ENCODE assay signal across 28 mouse cellular contexts in the genomic region with DNA sequence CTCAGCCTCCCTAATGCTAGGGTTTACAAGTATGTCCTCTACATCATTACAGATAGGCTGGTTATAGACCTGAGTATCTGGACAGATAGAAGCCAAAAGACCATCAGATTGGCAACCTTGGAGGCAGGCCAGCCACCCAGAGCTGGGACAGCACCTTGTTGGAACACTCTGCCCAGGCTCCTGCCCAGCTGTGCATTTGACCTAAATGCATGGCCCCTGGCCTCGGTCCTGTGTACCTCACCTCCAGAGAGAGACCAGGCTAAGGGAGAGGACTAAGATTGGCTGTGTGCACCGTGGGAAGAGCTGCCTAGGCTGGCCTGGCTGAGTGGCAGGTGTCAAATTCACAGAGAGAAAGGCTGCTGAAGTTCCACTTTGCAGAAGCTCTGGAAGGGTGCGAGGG. TPM values are rescaled to one million over a fixed set of nuclear protein-coding genes. Genes with fewer than 3 reads are reported as not detected.
A peak's percentile ranks its signal among the peaks of the same experiment; 100 is the strongest.
DNase-seq lines count a peak whose midpoint lies in the region; ATAC-seq and TF ChIP-seq lines count a peak whose summit lies in the region.
"Had no signal": no experiment of that assay in that cellular context is flagged by ENCODE, and none has a peak within 500 bp of the region (broad histone marks: within the 10 kb centered on the region; RNA-seq: fewer than 3 reads in every experiment).

No protein-coding gene starts in this region.

- intact Hi-C loops in gastrocnemius, adult 2 months (cut with DNase I): no loop called here

- no peaks in the 10 kb centered on the region for H3K36me3 ChIP-seq in liver, postnatal 0 days (replicated peaks; ENCODE audit: insufficient read depth, low read length)
- no peaks in the 10 kb centered on the region for H3K36me3 ChIP-seq in liver, embryonic 12.5 days
- H3K36me3 ChIP-seq in kidney, adult 2 months (ENCODE audit: control insufficient read depth, insufficient read depth, low read length): no peaks in the 10 kb centered on the region
- H3K36me3 ChIP-seq in kidney, postnatal 0 days (ENCODE audit: insufficient read depth, low read length): no peaks in the 10 kb centered on the region
- H3K36me3 ChIP-seq: embryonic facial prominence, embryonic 10.5 days; embryonic facial prominence, embryonic 15.5 days; heart, embryonic 12.5 days; liver, embryonic 15.5 days; lung, embryonic 15.5 days; stomach, embryonic 15.5 days had no signal

- 40% methylated on average over 3 of the region's 3 CpGs for WGBS in liver, postnatal 0 days (ENCODE audit: insufficient replicate concordance)
- WGBS in liver, embryonic 12.5 days (ENCODE audit: insufficient replicate concordance): 42% methylated on average over 3 of the region's 3 CpGs
- 29% methylated on average over 3 of the region's 3 CpGs for WGBS in kidney, adult 2 months
- 35% methylated on average over 3 of the region's 3 CpGs for WGBS in kidney, postnatal 0 days

- no peak for TF ChIP-seq EP300 in liver, postnatal 0 days (IDR thresholded peaks at IDR 0.05; ENCODE audit: low read depth)

- no peak overlapping the region for H3K9ac ChIP-seq in liver, postnatal 0 days (replicated peaks)
- H3K9ac ChIP-seq in liver, embryonic 12.5 days: no peak overlapping the region
- no peak overlapping the region for H3K9ac ChIP-seq in kidney, postnatal 0 days (ENCODE audit: low read depth, low read length)
- H3K9ac ChIP-seq: embryonic facial prominence, embryonic 15.5 days; heart, embryonic 12.5 days; hindbrain, embryonic 14.5 days; liver, embryonic 15.5 days; lung, embryonic 15.5 days; stomach, embryonic 15.5 days had no signal

- ATAC-seq in liver, postnatal 0 days: no peak
- ATAC-seq in liver, embryonic 12.5 days: no peak
- no peak for ATAC-seq in kidney, postnatal 0 days (replicated peaks; ENCODE audit: low FRiP score, low read depth)
- ATAC-seq: forebrain, embryonic 14.5 days; inflammation-experienced regulatory T-cells, adult 6 months had no signal

- H3K4me2 ChIP-seq in liver, postnatal 0 days (ENCODE audit: low read depth, low read length): no peak overlapping the region
- no peak overlapping the region for H3K4me2 ChIP-seq in liver, embryonic 12.5 days
- no peak overlapping the region for H3K4me2 ChIP-seq in kidney, postnatal 0 days (ENCODE audit: low read length)
- H3K4me2 ChIP-seq: embryonic facial prominence, embryonic 15.5 days; heart, embryonic 12.5 days; hindbrain, embryonic 14.5 days; liver, embryonic 15.5 days; lung, embryonic 15.5 days; stomach, embryonic 15.5 days had no signal

- H3K4me3 ChIP-seq in gastrocnemius, adult 2 months: no peak overlapping the region
- no peak overlapping the region for H3K4me3 ChIP-seq in liver, postnatal 0 days (ENCODE audit: low read depth, low read length)
- no peak overlapping the region for H3K4me3 ChIP-seq in liver, embryonic 12.5 days
- H3K4me3 ChIP-seq in kidney, adult 2 months (ENCODE audit: insufficient read depth, low read depth, low read length): no peak overlapping the region
- H3K4me3 ChIP-seq in kidney, postnatal 0 days (replicated peaks; ENCODE audit: low read depth, low read length): no peak overlapping the region
- H3K4me3 ChIP-seq: embryonic facial prominence, embryonic 10.5 days; embryonic facial prominence, embryonic 15.5 days; heart, adult 2 months; heart, embryonic 12.5 days; liver, embryonic 15.5 days; lung, embryonic 15.5 days; stomach, embryonic 15.5 days had no signal

- H3K4me1 ChIP-seq in liver, postnatal 0 days (ENCODE audit: insufficient read depth): peaks cover 45% of the 10 kb centered on the region
- H3K4me1 ChIP-seq in liver, embryonic 12.5 days: peaks cover 45% of the 10 kb centered on the region
- H3K4me1 ChIP-seq in kidney, adult 2 months (ENCODE audit: control insufficient read depth, insufficient read depth, low read length): peaks cover 75% of the 10 kb centered on the region
- peaks cover 50% of the 10 kb centered on the region for H3K4me1 ChIP-seq in kidney, postnatal 0 days (replicated peaks; ENCODE audit: insufficient read depth, low read length)

- H3K9me3 ChIP-seq in liver, postnatal 0 days (ENCODE audit: low read length): no peaks in the 10 kb centered on the region
- H3K9me3 ChIP-seq in liver, embryonic 12.5 days (replicated peaks): no peaks in the 10 kb centered on the region
- no peaks in the 10 kb centered on the region for H3K9me3 ChIP-seq in kidney, postnatal 0 days (replicated peaks; ENCODE audit: low read length)
- H3K9me3 ChIP-seq: embryonic facial prominence, embryonic 10.5 days; embryonic facial prominence, embryonic 15.5 days; G1E; heart, embryonic 12.5 days; liver, embryonic 15.5 days; lung, embryonic 15.5 days; stomach, embryonic 15.5 days had no signal

- TF ChIP-seq POLR2A in kidney, adult 2 months (IDR thresholded peaks at IDR 0.05; ENCODE audit: low read depth, low read length): no peak

- no peak for TF ChIP-seq CTCF in gastrocnemius, adult 2 months (IDR thresholded peaks at IDR 0.05)
- no peak for TF ChIP-seq CTCF in liver, postnatal 0 days (IDR thresholded peaks at IDR 0.05; ENCODE audit: low read depth)
- no peak for TF ChIP-seq CTCF in kidney, adult 2 months (conservative IDR thresholded peaks at IDR 0.05; ENCODE audit: insufficient read depth, insufficient read length, low read depth, low read length)
- TF ChIP-seq CTCF in kidney, postnatal 0 days (IDR thresholded peaks at IDR 0.05; ENCODE audit: low read depth): no peak

- 0 out of 2 replicates have a peak, but pooled peaks cover 2% of the 10 kb centered on the region for H3K27me3 ChIP-seq in liver, postnatal 0 days (ENCODE audit: insufficient read depth, low read length)
- H3K27me3 ChIP-seq in liver, embryonic 12.5 days (replicated peaks): peaks cover 68% of the 10 kb centered on the region
- no peaks in the 10 kb centered on the region for H3K27me3 ChIP-seq in kidney, adult 2 months (replicated peaks; ENCODE audit: control insufficient read depth, insufficient read depth, low read length)
- no peaks in the 10 kb centered on the region for H3K27me3 ChIP-seq in kidney, postnatal 0 days (ENCODE audit: insufficient read depth, low read length)

- peak overlapping the region; percentile 24 for H3K27ac ChIP-seq in gastrocnemius, adult 2 months
- peak overlapping the region; percentile 13; the same call in 1 of the 2 replicates for H3K27ac ChIP-seq in liver, postnatal 0 days (ENCODE audit: low read depth)
- H3K27ac ChIP-seq in liver, embryonic 12.5 days: no peak overlapping the region
- peak overlapping the region; percentile 75 for H3K27ac ChIP-seq in kidney, adult 2 months (ENCODE audit: insufficient read depth, low read depth, low read length)
- H3K27ac ChIP-seq in kidney, postnatal 0 days: peak overlapping the region; percentile 66
- H3K27ac ChIP-seq: embryonic facial prominence, embryonic 15.5 days; heart, adult 2 months; hindbrain, embryonic 14.5 days; liver, embryonic 15.5 days; lung, embryonic 15.5 days; stomach, embryonic 15.5 days had no signal

- no peak for DNase-seq in gastrocnemius, adult 2 months
- no peak for DNase-seq in gastrocnemius, adult 8-10 months (ENCODE audit: low spot score in 2 of 2)
- no peak for DNase-seq in liver, postnatal 0 days
- DNase-seq in kidney, adult 2 months: no peak
- DNase-seq in kidney, postnatal 0 days (ENCODE audit: low spot score): no peak
- no peak for DNase-seq in frontal cortex, postnatal 25 days (ENCODE audit: low spot score in 2 of 2)
- no peak for DNase-seq in embryo, embryonic 10 days (ENCODE audit: low spot score)
- DNase-seq: adrenal gland, adult 8-10 months; cerebellum, adult 2 months; cerebellum, postnatal 14 days; heart, postnatal 4 days; layer of hippocampus, postnatal 36 days; left cerebral cortex, postnatal 4 days; lung, postnatal 36 days; right cerebral cortex, postnatal 25 days had no signal

RNA-seq across cellular contexts. Expression of a gene that starts 5.8 kb away (rescaled TPM):
- total RNA-seq in gastrocnemius, adult 2 months (2021): 1 to 10 TPM in 1 of 2 experiments, under 1 TPM in 1; 0.84 to 1.4 TPM
- total RNA-seq in gastrocnemius, adult 8-10 months (2022): 1 to 10 TPM; 1.2 to 1.4 (median 1.3) TPM
- 4.3 and 6.0 TPM in 2 replicates for polyA plus RNA-seq in liver, postnatal 0 days (2015; fragmentation: Nextera tagmentation; extraction: Ambion mirVana)
- polyA plus RNA-seq in liver, embryonic 12.5 days (2016; fragmentation: Nextera tagmentation; extraction: Ambion mirVana): 3.1 and 3.8 TPM in 2 replicates
- polyA plus RNA-seq in kidney, adult 2 months (2012; rRNA removed): 30.5 and 37.8 TPM in 2 replicates
- polyA plus RNA-seq in kidney, postnatal 0 days (2015; fragmentation: Nextera tagmentation; extraction: Ambion mirVana): 9.1 and 10.1 TPM in 2 replicates
- total RNA-seq: neutrophil, adult 5-6 weeks had no signal
- polyA plus RNA-seq: inflammation-experienced regulatory T-cells, adult 6 months had no signal

RNA-seq across cellular contexts. Expression of a gene that starts 38.9 kb away (rescaled TPM):
- total RNA-seq in gastrocnemius, adult 2 months (2021): 10 to 100 TPM; 69.6 to 76.1 TPM
- 10 to 100 TPM; 80.0 to 96.0 (median 85.7) TPM for total RNA-seq in gastrocnemius, adult 8-10 months (2022)
- polyA plus RNA-seq in liver, postnatal 0 days (2015; fragmentation: Nextera tagmentation; extraction: Ambion mirVana): 10.7 and 14.6 TPM in 2 replicates
- polyA plus RNA-seq in liver, embryonic 12.5 days (2016; fragmentation: Nextera tagmentation; extraction: Ambion mirVana): 14.4 and 16.4 TPM in 2 replicates
- polyA plus RNA-seq in kidney, adult 2 months (2012; rRNA removed): 18.4 and 27.8 TPM in 2 replicates
- 21.4 and 22.0 TPM in 2 replicates for polyA plus RNA-seq in kidney, postnatal 0 days (2015; fragmentation: Nextera tagmentation; extraction: Ambion mirVana)

RNA-seq across cellular contexts. Expression of a gene that starts 58.2 kb away (rescaled TPM):
- total RNA-seq in gastrocnemius, adult 2 months (2021): 10 to 100 TPM; 61.7 to 71.4 TPM
- 10 to 100 TPM; 73.0 to 79.7 (median 76.5) TPM for total RNA-seq in gastrocnemius, adult 8-10 months (2022)
- 24.2 and 26.9 TPM in 2 replicates for polyA plus RNA-seq in liver, postnatal 0 days (2015; fragmentation: Nextera tagmentation; extraction: Ambion mirVana)
- 59.7 and 62.9 TPM in 2 replicates for polyA plus RNA-seq in liver, embryonic 12.5 days (2016; fragmentation: Nextera tagmentation; extraction: Ambion mirVana)
- polyA plus RNA-seq in kidney, adult 2 months (2012; rRNA removed): 8.4 and 14.3 TPM in 2 replicates
- polyA plus RNA-seq in kidney, postnatal 0 days (2015; fragmentation: Nextera tagmentation; extraction: Ambion mirVana): 55.2 and 59.9 TPM in 2 replicates
